Mouse (Mus musculus): ENCODE measurements around the gene Evx2.

Gene Evx2

GRCm38 (mm10) chr2:74695383-74695782 is 36.0 kb upstream of the Evx2 start:
- no peak for DNase-seq (ENCODE audit: low spot score)

GRCm38 (mm10) chr2:74694066-74694465 is 34.7 kb upstream of the Evx2 start:
- DNase-seq (ENCODE audit: low spot score) = no peak

GRCm38 (mm10) chr2:74693432-74693827 is 34.1 kb upstream of the Evx2 start:
- no peak for DNase-seq (ENCODE audit: low spot score)

GRCm38 (mm10) chr2:74692808-74693431 is 33.6 kb upstream of the Evx2 start:
- DNase-seq (ENCODE audit: low spot score) = no peak

GRCm38 (mm10) chr2:74691995-74692807 is 32.8 kb upstream of the Evx2 start:
- no peak for DNase-seq (ENCODE audit: low spot score)

GRCm38 (mm10) chr2:74691022-74691951 is 31.9 kb upstream of the Evx2 start, which contains the start of gene Hoxd10:
TSS of gene Hoxd10 (plus strand) at chr2:74691924.
- no peak for DNase-seq (ENCODE audit: low spot score)

GRCm38 (mm10) chr2:74690338-74690716 is 31.0 kb upstream of the Evx2 start:
- DNase-seq (ENCODE audit: low spot score) = no peak

GRCm38 (mm10) chr2:74689574-74690337 is 30.4 kb upstream of the Evx2 start:
- no peak for DNase-seq (ENCODE audit: low spot score)

- DNase-seq (ENCODE audit: low spot score) = no peak
Observed at GRCm38 (mm10) chr2:74688795-74689573, 29.6 kb upstream of the Evx2 start.

GRCm38 (mm10) chr2:74687698-74688555 is 28.6 kb upstream of the Evx2 start:
- no peak for DNase-seq (ENCODE audit: low spot score)

- DNase-seq (ENCODE audit: low spot score) = no peak
Observed at GRCm38 (mm10) chr2:74686988-74687697, 27.8 kb upstream of the Evx2 start.

GRCm38 (mm10) chr2:74686301-74686987 is 27.1 kb upstream of the Evx2 start:
- DNase-seq (ENCODE audit: low spot score) = peak; percentile 46

- DNase-seq (ENCODE audit: low spot score) = no peak
Observed at GRCm38 (mm10) chr2:74685059-74685603, 25.8 kb upstream of the Evx2 start.

GRCm38 (mm10) chr2:74684106-74684505 is 24.7 kb upstream of the Evx2 start:
- no peak for DNase-seq (ENCODE audit: low spot score)

- no peak for DNase-seq (ENCODE audit: low spot score)
Observed at GRCm38 (mm10) chr2:74683471-74683951, 24.2 kb upstream of the Evx2 start.

GRCm38 (mm10) chr2:74682796-74683195 is 23.4 kb upstream of the Evx2 start:
- no peak for DNase-seq (ENCODE audit: low spot score)

- no peak for DNase-seq (ENCODE audit: low spot score)
Observed at GRCm38 (mm10) chr2:74681594-74682531, 22.5 kb upstream of the Evx2 start.
